Mouse (Mus musculus): ENCODE results near the gene Mturn. TPM values are rescaled to one million over a fixed set of nuclear protein-coding genes. Genes with fewer than 3 reads are reported as not detected.

Gene Mturn
- polyA plus RNA-seq, 1 experiment from 2014 or later = 0.88 TPM

DNA sequence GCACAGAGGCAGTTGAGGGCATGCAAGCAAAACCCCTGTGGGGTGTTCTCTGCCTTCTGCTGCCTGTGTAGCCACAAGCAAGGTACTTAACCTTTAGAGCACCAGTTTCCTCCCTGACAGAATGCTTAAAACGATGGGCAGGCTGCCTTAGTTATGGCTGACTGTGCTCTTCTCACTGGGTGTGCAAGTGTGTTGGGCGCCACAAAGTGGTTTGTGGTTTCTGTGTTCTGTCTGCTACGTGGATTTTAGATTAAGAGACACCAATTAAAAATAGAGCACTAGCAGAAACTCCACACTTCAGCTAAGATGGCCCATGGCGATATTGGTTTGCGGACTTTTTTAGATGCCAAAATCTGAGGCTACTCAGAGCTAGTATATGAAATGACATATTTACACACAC is 3.7 kb downstream of the Mturn start:
- H3K4me1 ChIP-seq (replicated peaks) = peaks cover 37% of the 10 kb centered on the region
- 42% methylated on average over 5 of the region's 5 CpGs for WGBS (ENCODE audit: insufficient replicate concordance)
- no peak overlapping the region for H3K9ac ChIP-seq
- H3K27me3 ChIP-seq = peaks cover 47% of the 10 kb centered on the region
- H3K4me2 ChIP-seq = no peak overlapping the region
- H3K4me3 ChIP-seq (replicated peaks) = no peak overlapping the region
- DNase-seq (no peak), ATAC-seq (ENCODE audit: low read depth) (no peak)
- no peaks in the 10 kb centered on the region for H3K9me3 ChIP-seq (replicated peaks)
- H3K27ac ChIP-seq = no peak overlapping the region
- H3K36me3 ChIP-seq = no peaks in the 10 kb centered on the region

DNA sequence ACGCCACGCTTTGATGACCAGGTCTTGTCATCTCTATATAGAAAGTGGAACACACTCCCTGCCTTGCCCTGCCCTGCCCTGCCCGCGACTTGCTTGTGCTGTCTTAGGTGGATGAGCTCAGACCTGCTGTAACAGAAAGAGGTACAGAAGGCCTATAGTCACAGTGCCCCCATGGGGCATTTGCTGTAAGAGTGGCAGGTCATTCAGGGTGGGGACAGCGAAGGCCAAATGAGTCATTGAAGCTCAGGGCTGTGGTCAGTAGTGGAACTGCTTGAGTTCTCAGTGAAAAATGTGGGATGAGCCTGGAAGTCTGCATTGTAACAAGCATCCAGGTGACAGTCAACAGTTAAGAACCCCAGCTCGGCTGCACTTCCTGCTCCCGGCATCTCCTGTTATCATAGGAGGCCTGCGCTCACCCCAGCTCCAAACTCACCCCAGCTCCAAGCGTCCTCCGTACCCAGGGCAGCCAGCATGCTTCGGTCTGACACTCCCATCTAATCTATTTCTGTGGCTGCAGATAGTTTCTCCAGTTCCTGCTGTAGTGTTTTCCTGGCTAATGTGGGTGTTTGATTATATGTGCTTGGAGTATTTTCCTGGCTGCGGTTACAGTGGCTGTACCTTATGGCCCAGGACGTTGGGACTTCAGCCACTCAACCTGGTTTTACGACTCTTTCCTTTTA is 4.4 kb downstream of the Mturn start:
- Histone ChIP-seq H3K27me3 (peaks cover 51% of the 10 kb centered on the region), H3K4me1 (replicated peaks) (peaks cover 31% of the 10 kb centered on the region), H3K36me3 (no peaks in the 10 kb centered on the region), H3K9me3 (replicated peaks) (no peaks in the 10 kb centered on the region), H3K4me3 (replicated peaks) (no peak overlapping the region), H3K27ac (no peak overlapping the region), H3K9ac (no peak overlapping the region), H3K4me2 (no peak overlapping the region)
- 36% methylated on average over 14 of the region's 14 CpGs for WGBS (ENCODE audit: insufficient replicate concordance)
- no peak for DNase-seq
- ATAC-seq (ENCODE audit: low read depth) = no peak

DNA sequence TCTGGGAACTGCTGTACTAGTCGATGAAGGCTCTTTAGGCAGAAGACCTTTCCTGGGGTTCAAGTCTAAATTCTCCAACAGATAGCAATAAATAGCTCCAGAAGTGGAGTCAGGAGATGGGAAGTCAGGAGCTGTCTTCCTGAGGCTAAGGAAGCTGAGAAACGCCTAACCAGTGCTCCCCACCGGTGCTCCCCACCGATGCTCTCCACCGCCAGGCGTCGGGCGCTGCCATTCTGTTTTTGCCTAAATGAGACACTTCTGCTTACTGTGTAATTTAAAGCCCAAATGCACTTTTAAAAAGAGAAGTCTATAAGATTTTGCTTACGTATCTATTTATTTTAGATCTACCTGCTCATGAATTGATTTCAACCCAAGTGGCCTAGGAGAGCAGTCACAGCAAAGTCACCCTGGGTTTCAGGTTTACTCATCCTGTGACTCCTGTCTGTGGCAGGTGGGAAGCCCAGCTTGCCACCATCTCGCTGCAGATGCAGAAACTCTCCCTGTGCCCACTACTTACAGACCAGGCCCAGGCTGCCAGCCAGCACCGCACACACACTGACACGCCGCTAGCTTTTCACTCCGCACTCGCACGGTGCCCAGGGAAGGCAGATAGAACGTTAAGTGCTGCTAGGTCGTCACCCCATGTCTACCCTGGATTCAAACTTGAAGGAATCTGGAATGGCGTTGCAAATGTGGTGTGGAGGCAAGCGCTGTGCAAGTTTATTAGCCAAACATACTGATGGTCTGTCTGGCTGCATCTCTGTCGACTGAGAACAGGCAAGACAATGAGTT is 5.7 kb downstream of the Mturn start:
- peaks cover 58% of the 10 kb centered on the region for H3K27me3 ChIP-seq
- DNase-seq = no peak
- H3K9me3 ChIP-seq (replicated peaks) = no peaks in the 10 kb centered on the region
- H3K27ac ChIP-seq = no peak overlapping the region
- ATAC-seq (ENCODE audit: low read depth) = no peak
- peaks cover 20% of the 10 kb centered on the region for H3K4me1 ChIP-seq (replicated peaks)
- no peak overlapping the region for H3K4me3 ChIP-seq (replicated peaks)
- H3K36me3 ChIP-seq = no peaks in the 10 kb centered on the region
- H3K4me2 ChIP-seq = no peak overlapping the region
- 79% methylated on average over 21 of the region's 21 CpGs for WGBS (ENCODE audit: insufficient replicate concordance)
- no peak overlapping the region for H3K9ac ChIP-seq

DNA sequence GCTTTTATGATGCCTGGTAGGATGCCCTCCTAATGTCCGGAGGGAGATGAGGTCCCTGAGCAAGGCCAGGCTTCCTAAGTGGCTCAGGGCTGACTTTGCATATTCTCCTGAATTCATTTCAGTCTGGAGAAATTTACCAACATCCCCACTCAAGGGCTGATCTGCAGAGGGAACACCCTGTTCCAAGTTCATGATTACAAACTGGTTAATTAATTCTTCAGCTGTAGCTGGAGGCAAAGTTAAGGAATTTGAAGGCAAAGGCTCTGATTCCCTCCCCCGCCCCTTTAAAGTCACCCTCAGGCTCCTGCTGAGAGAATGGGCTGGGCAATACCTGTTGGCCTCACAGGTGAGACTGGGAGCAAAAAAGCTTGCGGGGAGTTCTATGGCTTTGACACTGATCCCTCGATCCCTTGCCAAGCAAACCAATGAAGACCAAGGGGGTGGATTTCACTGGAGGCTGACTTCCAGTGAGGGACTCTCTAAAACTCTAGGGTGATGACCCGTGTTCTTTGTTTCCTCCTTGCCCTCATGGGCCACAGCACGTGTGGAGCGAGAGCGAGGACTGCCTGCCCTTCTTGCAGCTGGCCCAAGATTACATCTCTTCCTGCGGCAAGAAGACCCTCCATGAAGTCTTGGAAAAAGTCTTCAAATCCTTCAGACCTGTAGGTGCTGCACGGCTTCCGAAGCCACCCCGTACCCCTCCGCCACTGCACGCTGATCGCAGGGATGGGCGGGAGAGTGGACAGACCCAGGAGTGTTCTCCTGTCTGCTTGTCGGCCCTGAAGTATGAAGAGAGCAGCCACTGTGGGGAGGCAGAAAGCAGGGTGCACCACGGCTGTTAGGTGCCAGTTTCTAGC is 7.3 kb downstream of the Mturn start:
- peaks cover 15% of the 10 kb centered on the region for H3K4me1 ChIP-seq (replicated peaks)
- ATAC-seq (ENCODE audit: low read depth) (no peak), DNase-seq (no peak)
- no peak overlapping the region for H3K9ac ChIP-seq
- H3K27me3 ChIP-seq = peaks cover 43% of the 10 kb centered on the region
- no peak overlapping the region for H3K4me3 ChIP-seq (replicated peaks)
- no peaks in the 10 kb centered on the region for H3K36me3 ChIP-seq
- 62% methylated on average over 18 of the region's 18 CpGs for WGBS (ENCODE audit: insufficient replicate concordance)
- H3K27ac ChIP-seq = no peak overlapping the region
- no peaks in the 10 kb centered on the region for H3K9me3 ChIP-seq (replicated peaks)
- no peak overlapping the region for H3K4me2 ChIP-seq

DNA sequence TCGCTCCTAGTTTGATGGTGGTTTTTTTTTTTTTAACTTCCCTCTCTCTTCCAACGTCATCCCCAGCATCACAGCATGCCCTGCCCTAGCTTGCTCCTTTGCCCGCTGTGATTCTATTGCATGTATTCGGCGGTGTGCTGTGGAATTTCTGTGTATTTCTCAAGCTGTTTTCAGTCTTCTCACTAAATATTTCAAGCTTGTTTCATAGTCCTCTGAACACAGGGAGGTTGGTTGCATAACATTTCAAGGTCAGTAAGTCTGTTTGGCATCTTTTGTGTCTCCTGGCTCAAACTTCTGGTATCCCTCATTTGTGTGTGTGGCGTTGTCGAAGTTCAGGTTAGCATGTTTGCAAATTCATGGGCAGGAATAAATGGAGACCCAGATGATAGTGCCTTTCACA is 8.3 kb downstream of the Mturn start:
- H3K27me3 ChIP-seq = peaks cover 37% of the 10 kb centered on the region; the same call in 1 of the 2 replicates
- H3K4me1 ChIP-seq (replicated peaks) = peaks cover 15% of the 10 kb centered on the region
- ATAC-seq (ENCODE audit: low read depth) (no peak), DNase-seq (no peak)
- WGBS (ENCODE audit: insufficient replicate concordance) = 64% methylated on average over 7 of the region's 7 CpGs
- H3K9ac ChIP-seq = no peak overlapping the region
- H3K9me3 ChIP-seq (replicated peaks) = no peaks in the 10 kb centered on the region
- H3K36me3 ChIP-seq = no peaks in the 10 kb centered on the region
- no peak overlapping the region for H3K27ac ChIP-seq
- H3K4me3 ChIP-seq (replicated peaks) = no peak overlapping the region
- no peak overlapping the region for H3K4me2 ChIP-seq

DNA sequence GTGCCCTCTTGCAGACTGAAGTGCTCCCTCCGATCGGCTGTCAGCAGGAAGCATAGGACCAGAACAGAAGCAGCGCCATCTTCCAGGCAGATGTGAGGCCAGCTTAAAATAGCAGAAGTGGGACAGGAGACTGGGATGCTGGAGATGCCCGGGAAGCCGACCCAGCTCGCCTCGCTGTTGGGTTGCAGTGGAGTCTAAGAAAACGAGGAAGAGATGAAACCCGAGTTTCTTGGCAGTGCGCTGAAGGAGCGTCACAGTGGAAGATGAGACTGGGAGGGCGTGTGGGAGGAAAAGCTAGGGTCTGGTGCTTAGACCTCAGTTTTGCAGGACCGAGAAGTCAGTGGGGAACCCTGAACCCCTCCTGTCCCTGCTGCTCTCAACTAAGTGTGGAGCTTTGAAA is 9.4 kb downstream of the Mturn start:
- no peak for ATAC-seq (ENCODE audit: low read depth)
- Histone ChIP-seq H3K4me2 (no peak overlapping the region), H3K9ac (no peak overlapping the region), H3K4me1 (replicated peaks) (peaks cover 5% of the 10 kb centered on the region), H3K36me3 (no peaks in the 10 kb centered on the region), H3K27me3 (0 out of 2 replicates have a peak, but pooled peaks cover 32% of the 10 kb centered on the region), H3K4me3 (replicated peaks) (no peak overlapping the region), H3K27ac (no peak overlapping the region), H3K9me3 (replicated peaks) (no peaks in the 10 kb centered on the region)
- WGBS (ENCODE audit: insufficient replicate concordance) = 66% methylated on average over 13 of the region's 13 CpGs
- no peak for DNase-seq

DNA sequence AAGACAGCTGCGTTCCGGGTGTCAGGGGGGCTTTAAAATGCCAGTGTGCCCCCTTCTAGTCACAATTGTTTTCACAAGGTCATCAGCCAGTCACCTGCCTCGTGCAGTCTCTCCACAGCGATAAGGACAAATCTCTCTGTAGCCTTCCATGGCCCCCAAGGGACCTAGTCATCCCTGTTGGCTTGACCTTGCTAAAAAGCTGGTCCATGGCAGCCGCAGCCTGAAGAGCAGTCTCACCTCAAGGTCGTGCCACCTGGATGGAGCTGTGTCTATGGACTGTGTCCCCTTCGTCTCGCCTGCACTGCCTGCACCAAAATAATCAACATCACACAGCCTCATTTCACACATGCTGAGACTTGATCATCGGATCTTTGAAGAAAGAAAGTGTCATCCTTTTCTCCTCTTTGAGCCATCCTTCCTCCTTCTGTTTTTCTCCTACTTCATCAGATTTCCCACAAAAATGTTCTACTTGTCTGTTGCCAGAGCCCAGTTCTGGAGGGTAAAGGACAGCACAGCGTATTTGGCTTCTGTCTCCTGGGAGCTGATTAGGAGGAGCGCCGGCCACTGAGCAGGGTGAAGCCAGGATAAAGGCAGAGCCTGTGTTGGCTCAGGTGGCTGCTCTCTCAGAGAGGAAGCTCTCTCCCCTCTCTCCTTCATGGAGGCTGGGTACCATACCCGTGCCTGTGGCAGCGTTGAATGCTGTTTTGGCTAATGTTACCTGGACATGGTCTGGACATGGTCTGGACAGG is 10.1 kb downstream of the Mturn start:
- H3K4me1 ChIP-seq (replicated peaks) = no peaks in the 10 kb centered on the region
- no peak overlapping the region for H3K4me2 ChIP-seq
- ATAC-seq (ENCODE audit: low read depth) (no peak), DNase-seq (no peak)
- H3K36me3 ChIP-seq = no peaks in the 10 kb centered on the region
- 57% methylated on average over 14 of the region's 14 CpGs for WGBS (ENCODE audit: insufficient replicate concordance)
- no peak overlapping the region for H3K27ac ChIP-seq
- H3K4me3 ChIP-seq (replicated peaks) = no peak overlapping the region
- no peaks in the 10 kb centered on the region for H3K9me3 ChIP-seq (replicated peaks)
- no peak overlapping the region for H3K9ac ChIP-seq
- H3K27me3 ChIP-seq = 0 out of 2 replicates have a peak, but pooled peaks cover 31% of the 10 kb centered on the region

DNA sequence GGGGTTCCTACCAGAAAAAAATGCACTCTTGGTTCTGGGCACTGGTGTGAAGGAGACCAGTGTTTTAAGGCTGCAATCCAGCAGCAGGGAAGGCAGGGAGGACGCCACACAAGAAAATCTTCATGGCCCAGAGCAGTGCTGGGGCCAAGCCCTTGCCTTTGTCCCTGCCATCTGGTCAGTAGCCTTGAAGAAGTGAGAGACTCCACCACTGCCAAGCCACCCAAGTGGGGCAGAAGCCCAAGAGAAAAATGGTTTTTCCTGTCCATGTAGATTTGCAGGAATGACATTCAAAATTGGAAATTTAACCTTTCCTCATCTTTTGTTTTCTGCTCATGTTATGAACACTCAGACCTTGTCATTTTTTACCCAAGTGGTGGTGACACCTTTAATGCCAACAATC is 10.8 kb downstream of the Mturn start:
- Histone ChIP-seq H3K36me3 (no peaks in the 10 kb centered on the region), H3K27ac (no peak overlapping the region), H3K27me3 (peaks cover 34% of the 10 kb centered on the region), H3K4me3 (replicated peaks) (no peak overlapping the region), H3K9me3 (replicated peaks) (no peaks in the 10 kb centered on the region), H3K4me1 (replicated peaks) (no peaks in the 10 kb centered on the region), H3K4me2 (no peak overlapping the region), H3K9ac (no peak overlapping the region)
- DNase-seq = no peak
- WGBS (ENCODE audit: insufficient replicate concordance) = 38% methylated on average over 1 of the region's 1 CpGs
- ATAC-seq (ENCODE audit: low read depth) = no peak

DNA sequence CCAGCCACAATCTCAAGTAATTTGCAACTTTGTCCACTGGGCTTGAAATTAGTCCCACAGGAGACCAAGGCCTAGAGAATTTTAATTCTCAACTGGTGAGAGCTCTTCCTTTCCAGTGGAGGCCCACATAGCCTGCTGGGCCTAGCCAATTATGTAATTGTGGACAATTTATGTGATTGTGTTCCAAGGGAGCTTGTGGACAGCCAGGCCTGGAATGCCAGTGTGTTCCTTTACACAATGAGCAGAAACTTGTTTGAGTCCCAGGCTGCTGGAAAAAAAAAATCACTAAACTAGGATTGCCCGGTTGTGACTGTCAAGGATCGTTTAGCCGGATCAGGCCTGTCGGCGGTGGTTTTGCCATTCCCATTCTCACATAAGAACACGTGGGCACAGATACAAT is 11.9 kb downstream of the Mturn start:
- Histone ChIP-seq H3K27ac (no peak overlapping the region), H3K36me3 (no peaks in the 10 kb centered on the region)
- 84% methylated on average over 6 of the region's 6 CpGs for WGBS (ENCODE audit: insufficient replicate concordance)

DNA sequence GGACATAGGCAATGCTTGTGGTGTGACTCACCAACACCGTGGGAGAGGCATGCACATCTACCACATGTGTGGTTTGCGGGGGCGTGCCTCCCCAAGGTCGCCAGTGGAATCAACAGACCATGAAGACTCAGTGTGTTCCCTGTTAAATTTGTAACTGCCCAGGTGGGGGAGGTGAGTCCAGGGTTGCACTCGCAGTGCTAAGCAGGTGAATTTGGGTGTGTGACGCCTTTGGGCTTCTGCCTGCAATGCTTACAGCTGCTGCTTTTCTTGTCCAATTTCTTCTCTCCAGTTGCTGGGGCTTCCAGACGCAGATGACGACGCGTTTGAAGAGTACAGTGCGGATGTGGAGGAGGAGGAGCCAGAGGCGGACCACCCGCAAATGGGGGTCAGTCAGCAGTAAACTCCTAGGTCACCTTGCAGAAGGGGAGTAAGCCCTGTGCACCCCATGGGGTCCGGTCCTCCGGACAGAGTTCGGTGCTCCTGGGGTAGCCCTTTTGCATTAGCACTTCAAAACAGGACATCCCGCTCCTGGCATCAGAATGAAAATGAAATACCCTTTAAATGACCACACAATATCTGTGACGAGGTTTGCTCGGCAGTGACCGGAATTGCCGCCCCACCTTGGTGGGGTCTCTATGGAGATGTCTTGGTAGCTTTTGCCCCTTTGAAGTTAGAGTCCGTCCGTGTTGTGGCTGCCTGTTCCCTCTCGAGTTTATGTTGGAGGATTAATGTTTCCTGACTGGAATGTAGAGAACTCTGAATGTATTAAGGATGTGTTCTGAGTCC is 17.5 kb downstream of the Mturn start:
- peaks cover 51% of the 10 kb centered on the region for H3K27me3 ChIP-seq
- ATAC-seq (ENCODE audit: low read depth) (peak; percentile 34; the same call in 1 of the 2 replicates), DNase-seq (no peak)
- H3K27ac ChIP-seq = no peak overlapping the region
- H3K9ac ChIP-seq = peak overlapping the region; percentile 59
- H3K4me1 ChIP-seq (replicated peaks) = peaks cover 11% of the 10 kb centered on the region
- H3K36me3 ChIP-seq = no peaks in the 10 kb centered on the region
- peak overlapping the region; percentile 53 for H3K4me3 ChIP-seq (replicated peaks)
- WGBS (ENCODE audit: insufficient replicate concordance) = 6% methylated on average over 24 of the region's 24 CpGs
- no peaks in the 10 kb centered on the region for H3K9me3 ChIP-seq (replicated peaks)
- peak overlapping the region; percentile 82 for H3K4me2 ChIP-seq

More for the DNA sequence above, 11.9 kb downstream of the Mturn start:
- ATAC-seq (ENCODE audit: low read depth) (no peak), DNase-seq (no peak)
- H3K9ac ChIP-seq = no peak overlapping the region
- H3K4me1 ChIP-seq (replicated peaks) = no peaks in the 10 kb centered on the region
- H3K4me3 ChIP-seq (replicated peaks) = no peak overlapping the region
- H3K4me2 ChIP-seq = no peak overlapping the region
- H3K27me3 ChIP-seq = peaks cover 31% of the 10 kb centered on the region
- no peaks in the 10 kb centered on the region for H3K9me3 ChIP-seq (replicated peaks)
